Mouse (Mus musculus) thymus, postnatal 25 days (tissue): ENCODE measurements around the gene Tex264.

Experiments
- DNase-seq: peaks from one replicate; pipeline ENCODE4 v3.0.0; 2022

Tex264 gene

DNA sequence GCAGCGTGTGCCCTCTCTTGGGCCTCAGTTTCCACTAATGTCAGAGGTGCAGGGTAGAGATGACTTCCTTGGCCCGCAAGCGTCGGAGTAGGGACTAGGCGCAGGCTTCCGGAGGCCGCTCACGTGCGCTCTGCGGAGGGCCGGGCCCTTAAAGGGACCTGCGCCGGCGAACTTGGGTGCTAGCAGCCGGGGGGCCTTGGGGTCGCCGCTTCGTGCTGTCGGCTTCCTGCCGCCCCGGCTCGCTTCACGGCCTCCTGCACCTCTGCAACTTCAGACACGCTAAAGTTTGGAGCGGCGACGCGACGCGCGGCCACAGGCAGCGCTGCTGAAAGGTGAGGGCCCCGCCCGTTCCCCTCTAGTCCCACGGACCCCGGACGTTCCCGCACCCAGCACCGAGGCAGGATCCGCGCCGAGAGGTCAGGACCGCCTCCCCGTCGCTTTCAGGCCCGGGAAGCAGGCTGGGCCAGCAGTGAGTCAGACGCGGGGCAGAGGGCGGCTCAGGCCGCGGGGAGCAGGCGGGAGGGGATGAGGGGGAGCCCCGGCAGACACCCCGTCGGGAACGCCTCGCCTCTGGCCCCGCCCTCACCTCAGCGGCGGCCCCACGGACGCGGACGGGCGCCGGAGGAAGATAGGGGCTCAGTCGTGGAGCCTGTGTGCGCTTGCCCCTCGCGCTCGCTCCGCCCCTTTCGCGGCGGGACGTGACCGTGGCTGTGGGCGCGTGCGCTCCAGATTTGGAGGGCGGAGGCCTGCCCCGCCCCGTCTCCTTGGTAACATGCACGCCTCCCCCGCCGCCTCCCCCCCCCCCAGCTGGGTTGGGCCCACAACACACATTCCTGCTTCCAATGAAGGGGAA lies at the start of gene Tex264:
Gene Tex264 (minus strand): TSS at position 679 of the 853 bp plus-strand sequence.
- DNase-seq = peak; percentile 88

DNA sequence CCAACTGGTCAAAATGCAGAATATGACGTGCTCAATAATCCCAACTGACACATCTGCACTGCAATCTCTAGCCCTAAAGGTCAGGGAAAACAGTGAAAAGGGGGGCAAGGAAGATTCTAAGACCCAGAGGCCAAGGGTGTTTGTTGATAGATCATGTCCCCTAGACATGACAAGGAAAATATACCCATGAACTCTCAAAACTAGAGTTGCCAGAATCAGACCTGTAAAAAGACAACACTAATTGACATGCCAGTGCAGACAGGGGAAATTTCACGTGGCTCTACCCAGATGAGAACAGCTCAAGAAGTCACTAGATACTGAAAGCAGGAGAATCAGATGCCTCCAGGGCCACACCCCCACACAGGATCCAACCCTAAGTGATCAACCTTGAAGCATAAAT lies 48.0 kb upstream of the Tex264 start:
- DNase-seq = no peak

DNA sequence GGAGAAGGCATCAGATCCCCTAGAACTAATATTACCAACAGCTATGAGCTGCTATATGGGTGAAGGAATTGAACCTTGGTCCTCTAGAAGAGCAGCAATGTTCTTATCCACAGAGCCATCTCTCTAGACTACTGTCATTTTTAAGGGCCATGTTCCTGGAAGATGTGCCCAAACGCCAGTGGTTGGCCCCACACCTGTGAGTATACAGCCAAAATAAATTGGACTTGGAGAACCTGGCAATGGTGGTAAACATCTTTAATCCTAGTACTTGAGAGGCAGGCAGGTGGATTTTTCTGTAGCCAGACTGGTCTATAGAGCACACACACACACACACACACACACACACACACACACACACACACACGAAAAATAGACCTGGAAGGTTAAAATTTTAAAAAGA lies 43.7 kb upstream of the Tex264 start:
- DNase-seq = no peak

GRCm38 (mm10) chr9:106726891-106727290 lies 41.2 kb upstream of the Tex264 start:
- DNase-seq = no peak

- no peak for DNase-seq
These were observed 39.7 kb upstream of the Tex264 start for GRCm38 (mm10) chr9:106725435-106725834.

- no peak for DNase-seq
These were observed 39.1 kb upstream of the Tex264 start for GRCm38 (mm10) chr9:106724864-106725263.

DNA sequence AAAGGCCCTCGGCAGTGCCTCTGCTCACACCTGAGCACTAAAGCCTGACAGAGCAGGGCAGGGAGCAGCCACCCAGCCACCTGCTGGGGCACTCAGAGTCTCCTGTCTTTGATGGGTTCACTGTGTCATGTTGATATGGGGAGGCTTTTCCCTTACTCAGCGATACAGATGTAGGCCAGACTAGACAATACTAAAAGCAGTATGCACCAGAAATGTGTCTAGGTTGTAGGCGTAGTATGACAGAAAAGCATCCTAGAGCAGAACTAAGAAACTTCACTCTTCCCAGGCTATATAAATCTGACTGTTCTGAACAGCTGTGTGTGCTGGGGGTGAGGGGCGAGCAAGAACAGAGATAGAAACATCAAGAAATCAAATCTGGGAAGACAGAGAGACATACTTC lies 31.0 kb upstream of the Tex264 start:
- no peak for DNase-seq

DNA sequence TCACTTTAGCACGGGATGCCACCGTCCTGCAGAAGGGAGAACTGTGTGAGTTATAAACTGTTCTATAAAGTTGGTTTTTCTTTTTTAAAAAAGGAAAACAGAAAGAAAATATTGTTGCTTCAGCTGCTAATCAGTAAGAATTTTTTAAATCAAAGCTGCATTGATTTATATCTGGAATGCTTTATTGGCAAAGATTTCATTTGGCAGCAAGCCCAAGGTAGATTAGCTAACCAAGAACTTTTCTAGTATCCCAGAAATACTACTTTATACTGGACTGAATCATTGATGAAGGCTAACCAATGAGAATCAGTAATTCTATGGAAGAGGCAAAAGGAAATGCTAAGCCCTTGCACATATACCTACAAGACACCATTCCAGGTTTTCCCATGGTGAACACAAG lies 30.5 kb upstream of the Tex264 start:
- no peak for DNase-seq

DNA sequence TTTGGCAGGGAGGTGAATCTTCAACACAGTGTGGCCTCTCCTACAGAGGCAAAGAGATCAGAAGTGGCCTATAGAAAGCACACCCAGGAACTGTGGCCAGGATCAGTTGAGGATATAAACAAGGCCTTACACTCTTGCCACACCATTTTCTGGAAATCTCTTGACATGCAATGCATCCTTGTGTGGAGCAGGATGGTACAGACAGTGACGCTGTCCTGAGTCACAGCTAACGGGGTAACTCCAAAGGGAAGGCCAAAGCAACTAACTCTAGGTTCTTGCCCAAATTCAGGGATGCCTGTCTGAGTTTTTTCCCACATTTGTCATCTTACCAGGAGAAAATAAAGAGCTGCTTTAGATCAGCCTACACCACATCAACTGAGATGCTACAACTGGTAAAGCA lies 26.7 kb upstream of the Tex264 start:
- DNase-seq = no peak

GRCm38 (mm10) chr9:106692973-106693481 lies 7.3 kb upstream of the Tex264 start:
- DNase-seq = no peak

DNA sequence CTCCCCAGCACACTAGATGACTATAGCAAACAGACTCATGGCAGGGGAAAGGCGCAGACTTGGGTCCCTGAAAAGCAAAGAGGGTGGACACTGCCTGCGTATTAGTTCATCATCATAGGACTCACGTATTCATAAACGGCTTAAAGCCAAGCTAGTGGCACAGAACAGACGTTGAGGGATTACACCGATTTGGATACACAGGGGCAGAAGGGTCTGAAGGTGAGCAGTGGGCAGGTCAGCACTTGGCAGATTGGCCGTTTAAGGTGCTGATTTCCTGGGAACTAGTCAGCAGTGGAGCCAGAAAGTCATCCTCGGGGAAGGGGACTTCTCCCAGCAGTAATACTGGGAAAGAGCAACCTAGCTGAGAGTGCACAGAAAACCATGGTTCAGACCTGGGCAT lies 3.1 kb upstream of the Tex264 start:
- DNase-seq = no peak

DNA sequence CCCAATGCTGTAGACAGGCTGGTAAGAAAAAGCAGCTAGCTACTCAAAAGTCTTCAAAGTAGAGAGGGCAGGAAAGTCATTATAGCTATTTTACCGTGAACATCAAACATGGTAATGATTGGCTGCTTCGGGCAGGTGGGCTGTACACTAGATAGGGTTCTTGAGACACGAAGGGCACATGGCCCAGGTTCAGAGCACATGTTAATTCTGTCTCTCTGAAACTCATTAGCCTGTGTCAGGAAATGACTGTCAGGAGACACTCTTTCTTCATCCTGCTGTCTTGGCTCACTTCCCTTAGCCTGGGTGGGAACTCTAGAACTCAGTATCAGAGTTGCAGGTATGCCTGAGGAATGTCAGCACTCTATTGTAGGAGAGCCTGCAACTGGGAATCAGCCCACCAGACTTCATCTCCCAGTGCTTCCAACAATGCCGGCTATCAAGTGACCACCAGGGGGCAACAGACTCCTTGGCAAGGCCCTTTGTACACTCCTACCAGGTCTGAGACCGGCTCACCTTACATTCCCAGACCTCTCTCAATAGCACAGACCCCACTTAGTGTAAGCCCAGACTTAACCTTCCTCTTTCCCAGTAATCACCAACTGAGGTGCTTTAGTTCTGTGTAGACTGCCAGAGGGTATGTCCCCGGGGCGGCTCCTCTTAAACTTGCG lies 1.4 kb upstream of the Tex264 start:
- DNase-seq = peak; percentile 70

- no peak for DNase-seq
These were observed 844 bp downstream of the Tex264 start for GRCm38 (mm10) chr9:106684918-106685248.

GRCm38 (mm10) chr9:106684093-106684872 lies 1.4 kb downstream of the Tex264 start:
- no peak for DNase-seq

- DNase-seq = no peak
These were observed 4.7 kb downstream of the Tex264 start for GRCm38 (mm10) chr9:106681026-106681425.

GRCm38 (mm10) chr9:106678242-106678641 lies 7.5 kb downstream of the Tex264 start:
- DNase-seq = no peak

DNA sequence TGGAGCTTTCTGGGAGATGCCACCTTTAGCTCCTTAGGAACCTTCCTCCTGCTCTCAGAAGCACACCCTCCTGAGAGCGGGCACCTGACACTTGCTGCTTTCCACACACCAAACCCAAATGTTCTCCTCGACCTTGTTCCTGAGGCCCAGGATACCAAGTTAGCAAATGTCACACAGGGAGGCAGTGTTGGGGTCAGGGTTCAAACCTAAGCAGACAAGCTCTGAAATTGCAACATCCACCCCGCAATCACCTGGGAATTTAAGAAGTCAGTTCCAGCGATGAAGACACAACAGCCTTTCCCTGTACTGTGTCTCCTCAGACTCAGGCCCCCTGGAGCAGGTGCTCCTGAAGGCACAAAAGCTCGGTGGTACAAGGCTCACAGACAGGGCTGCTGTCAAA lies 8.0 kb downstream of the Tex264 start:
- DNase-seq = no peak

GRCm38 (mm10) chr9:106676571-106676970 lies 9.2 kb downstream of the Tex264 start:
- no peak for DNase-seq

DNA sequence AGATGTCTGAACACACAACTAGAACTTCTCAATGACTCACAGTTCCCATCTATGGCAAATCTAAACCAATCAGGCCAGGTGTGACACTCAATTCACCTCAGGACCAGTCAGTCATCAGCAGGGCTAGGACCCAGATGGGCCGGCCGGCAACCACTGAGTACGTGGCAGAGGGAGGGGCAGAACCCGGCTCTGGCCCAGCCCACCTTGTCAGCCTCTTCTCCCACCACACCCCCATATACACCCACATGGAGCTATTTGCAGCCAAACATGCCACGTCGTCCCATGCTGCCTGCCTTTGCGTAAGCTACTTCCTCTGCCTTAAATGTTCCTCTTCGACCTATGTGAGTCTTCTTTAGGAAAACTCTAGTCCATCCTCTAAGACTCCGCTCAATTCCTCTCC lies 9.8 kb downstream of the Tex264 start:
- DNase-seq = no peak

GRCm38 (mm10) chr9:106675480-106675879 lies 10.2 kb downstream of the Tex264 start:
- DNase-seq = peak; percentile 82

DNA sequence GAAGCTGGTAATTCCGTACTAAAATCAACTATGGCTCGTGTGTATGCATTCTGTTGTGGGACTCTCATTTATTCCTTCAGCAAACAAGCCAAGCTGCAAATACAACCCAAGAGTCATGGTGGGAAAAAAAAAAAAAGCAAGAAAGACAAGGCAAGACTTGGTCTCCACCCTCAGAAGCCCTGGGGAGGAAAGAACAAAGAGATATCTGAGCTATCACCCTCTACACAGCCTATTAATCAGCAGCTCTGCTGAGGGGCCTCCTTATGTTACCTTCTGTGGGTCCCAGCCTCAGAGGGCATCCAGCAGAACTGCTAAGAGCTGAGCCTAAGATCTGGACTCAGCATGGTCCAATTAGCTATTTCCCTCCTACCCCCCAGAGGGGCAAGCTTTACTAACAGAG lies 11.9 kb downstream of the Tex264 start:
- no peak for DNase-seq

DNA sequence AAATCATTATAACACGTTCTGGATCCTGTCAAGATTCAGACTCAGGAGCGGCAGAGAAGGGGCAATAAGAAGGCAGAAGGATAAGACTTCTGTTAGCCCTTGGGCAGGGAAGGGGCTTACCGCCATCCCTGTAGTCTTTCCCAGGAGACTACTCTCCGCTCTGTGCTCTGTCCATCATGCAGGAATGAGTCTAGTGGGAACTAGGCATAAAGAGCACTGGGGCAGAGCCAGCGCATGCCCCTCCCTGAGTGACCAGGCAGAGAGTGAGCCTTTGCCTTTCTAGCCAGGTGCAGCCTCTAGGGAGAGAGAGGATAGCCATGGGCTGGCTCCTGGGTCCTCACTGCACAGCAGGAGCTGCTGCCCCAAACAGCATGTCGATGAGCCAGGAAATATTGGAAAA lies 20.9 kb downstream of the Tex264 start:
- DNase-seq = no peak

- no peak for DNase-seq
These were observed 21.3 kb downstream of the Tex264 start for GRCm38 (mm10) chr9:106664433-106664832.

GRCm38 (mm10) chr9:106663200-106663599 lies 22.5 kb downstream of the Tex264 start:
- no peak for DNase-seq
